Mouse (Mus musculus) left cerebral cortex, postnatal 10 days (tissue): ENCODE results near the gene Tgfb1i1. TPM values are rescaled to one million over a fixed set of nuclear protein-coding genes. Genes with fewer than 3 reads are reported as not detected.

Source experiments
- DNase-seq, 2 experiments: peaks; one replicate each; pipeline ENCODE4 v3.0.0; 2021 to 2022; ENCODE audit warnings: low spot score in 2 of 2, mixed read lengths in 1 of 2; ENCODE audit errors: extremely low spot score in 1 of 2
- intact Hi-C: fragments of 180-260 bp; cut with DNase I; formaldehyde crosslinking; loops from one replicate; pipeline ENCODE4 v1.15.1; 2025
- total RNA-seq, 2 experiments: library from RNA; stranded (reverse); gene quantifications; 2 replicates each; pipeline ENCODE4 v1.2.3; 2021

The Tgfb1i1 gene
- total RNA-seq, 2 experiments from 2014 or later: 33.0 to 35.9 TPM

- DNase-seq: no peak
- intact Hi-C loops: no loop called here
Measured at GRCm38 (mm10) chr7:128276051-128276450, 29.4 kb downstream of the Tgfb1i1 start.

- intact Hi-C loops: no loop called here
- no peak for DNase-seq
Measured at GRCm38 (mm10) chr7:128279750-128280149, 33.1 kb downstream of the Tgfb1i1 start.

GRCm38 (mm10) chr7:128281765-128282164 lies 35.2 kb downstream of the Tgfb1i1 start:
- intact Hi-C loops: no loop called here

GRCm38 (mm10) chr7:128282532-128283244 lies 36.1 kb downstream of the Tgfb1i1 start:
- intact Hi-C loops: no loop called here
- no peak for DNase-seq

More at GRCm38 (mm10) chr7:128281765-128282164, 35.2 kb downstream of the Tgfb1i1 start:
- DNase-seq: no peak

GRCm38 (mm10) chr7:128284047-128284446 lies 37.4 kb downstream of the Tgfb1i1 start:
- DNase-seq: no peak

GRCm38 (mm10) chr7:128285060-128285459 lies 38.4 kb downstream of the Tgfb1i1 start:
- DNase-seq: no peak
- intact Hi-C loops: no loop called here

More at GRCm38 (mm10) chr7:128284047-128284446, 37.4 kb downstream of the Tgfb1i1 start:
- intact Hi-C loops: no loop called here

- intact Hi-C loops: no loop called here
- no peak for DNase-seq
Measured at GRCm38 (mm10) chr7:128288923-128289544, 42.4 kb downstream of the Tgfb1i1 start.

GRCm38 (mm10) chr7:128294785-128295184 lies 48.2 kb downstream of the Tgfb1i1 start:
- intact Hi-C loops: loop anchor here (5.0 kb wide), 1 partner anchor 47 kb away; the partner anchor contains the start of gene Tgfb1i1
- no peak for DNase-seq

- no peak for DNase-seq
- intact Hi-C loops: loop anchor here (5.0 kb wide), 1 partner anchor 49 kb away; the partner anchor contains the start of gene Tgfb1i1
Measured at GRCm38 (mm10) chr7:128296514-128296913, 49.9 kb downstream of the Tgfb1i1 start.

- intact Hi-C loops: loop anchor here (5.0 kb wide), 1 partner anchor 50 kb away; the partner anchor contains the start of gene Tgfb1i1
- no peak for DNase-seq
Measured at GRCm38 (mm10) chr7:128297291-128297616, 50.6 kb downstream of the Tgfb1i1 start.

GRCm38 (mm10) chr7:128297617-128298480 lies 51.2 kb downstream of the Tgfb1i1 start, which contains the start of gene BC017158:
Gene BC017158 (minus strand): TSS chr7:128298170.
- intact Hi-C loops: loop anchor here (5.0 kb wide), 1 partner anchor 51 kb away; the partner anchor contains the start of gene Tgfb1i1

GRCm38 (mm10) chr7:128298481-128299342 lies 52.1 kb downstream of the Tgfb1i1 start:
- intact Hi-C loops: loop anchor here (5.0 kb wide), 1 partner anchor 51 kb away; the partner anchor contains the start of gene Tgfb1i1
- peak in 1 of 2 experiments; percentile 54 for DNase-seq

More at GRCm38 (mm10) chr7:128297617-128298480, 51.2 kb downstream of the Tgfb1i1 start, which contains the start of gene BC017158:
- peak; percentile 54 to 65 for DNase-seq

- intact Hi-C loops: no loop called here
- DNase-seq: no peak
Measured at GRCm38 (mm10) chr7:128300952-128301351, 54.3 kb downstream of the Tgfb1i1 start.

GRCm38 (mm10) chr7:128302151-128302550 lies 55.5 kb downstream of the Tgfb1i1 start:
- intact Hi-C loops: no loop called here
- DNase-seq: no peak

GRCm38 (mm10) chr7:128304198-128304597 lies 57.6 kb downstream of the Tgfb1i1 start:
- intact Hi-C loops: no loop called here
- DNase-seq: no peak

- intact Hi-C loops: loop anchor here (5.0 kb wide), 2 partner anchors 42 to 387 kb away; no protein-coding TSS in a partner anchor
- DNase-seq: peak; percentile 52 to 68
Measured at GRCm38 (mm10) chr7:128304907-128305306, 58.3 kb downstream of the Tgfb1i1 start.
